Mouse (Mus musculus): ENCODE measurements at regions not wholly inside any gene's neighbourhood (a gene's known extent, or its start where the extent isn't known, plus 50 kb on each side); places are given as distances from the start of the nearest gene placed in this dataset.

DNA sequence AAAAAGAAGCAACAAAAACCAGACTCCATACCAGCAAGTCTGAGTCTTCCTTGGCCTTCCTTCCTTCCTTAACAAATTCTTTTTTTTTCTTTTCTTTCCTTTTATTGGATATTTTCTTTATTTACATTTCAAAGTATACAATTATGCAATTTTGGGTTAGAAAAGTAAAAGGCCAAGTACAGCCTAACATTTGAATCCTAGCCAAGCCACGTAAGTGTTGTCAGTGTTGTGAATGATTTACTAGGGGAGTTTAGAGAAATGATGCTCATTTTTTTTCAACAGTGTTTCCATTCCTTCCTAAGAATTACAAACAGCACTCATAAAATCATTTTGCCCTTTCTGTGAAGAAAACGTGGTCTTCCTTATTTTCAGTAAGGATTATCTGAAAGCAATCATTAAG lies 722.5 kb downstream of the Lrriq3 start:
- no peak for TF ChIP-seq GATA1 (IDR thresholded peaks at IDR 0.05; ENCODE audit: borderline replicate concordance, low read length)
- TF ChIP-seq CTCF (IDR thresholded peaks at IDR 0.05; ENCODE audit: low read depth, low read length): no peak
- no peak for TF ChIP-seq TAL1 (conservative IDR thresholded peaks at IDR 0.05; ENCODE audit: low read depth, low read length)
